Mouse (Mus musculus) neutrophil, adult 65 days (primary cell): ENCODE measurements around the gene Fez1. TPM values are rescaled to one million over a fixed set of nuclear protein-coding genes. Genes with fewer than 3 reads are reported as not detected.

Experiments
- total RNA-seq: library from RNA; stranded (reverse); gene quantifications from 2 replicates; pipeline ENCODE4 v1.2.4, GENCODE M21; 2023

Fez1 gene
- not detected in 2 replicates for total RNA-seq

DNA sequence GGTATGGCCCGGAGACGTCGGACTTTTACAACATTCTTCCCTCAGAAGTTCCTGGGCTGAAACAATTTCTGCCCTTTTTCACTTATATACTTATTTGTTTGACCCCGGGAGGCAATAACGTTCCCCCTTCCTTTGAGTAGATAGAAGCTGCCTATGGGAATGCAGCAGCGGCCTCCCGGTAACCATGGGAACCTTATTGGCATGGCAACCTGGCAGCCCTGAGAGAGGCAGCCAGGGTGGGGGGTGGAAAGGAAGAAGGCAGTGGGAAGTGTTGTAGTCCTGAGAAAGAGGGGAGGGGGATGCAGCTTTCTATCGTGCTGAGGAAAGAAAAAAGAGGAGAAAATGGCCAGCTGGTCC is at the start of gene Fez1:
Fez1 (plus strand) TSS at position 221 of the 357 bp plus-strand sequence.

DNA sequence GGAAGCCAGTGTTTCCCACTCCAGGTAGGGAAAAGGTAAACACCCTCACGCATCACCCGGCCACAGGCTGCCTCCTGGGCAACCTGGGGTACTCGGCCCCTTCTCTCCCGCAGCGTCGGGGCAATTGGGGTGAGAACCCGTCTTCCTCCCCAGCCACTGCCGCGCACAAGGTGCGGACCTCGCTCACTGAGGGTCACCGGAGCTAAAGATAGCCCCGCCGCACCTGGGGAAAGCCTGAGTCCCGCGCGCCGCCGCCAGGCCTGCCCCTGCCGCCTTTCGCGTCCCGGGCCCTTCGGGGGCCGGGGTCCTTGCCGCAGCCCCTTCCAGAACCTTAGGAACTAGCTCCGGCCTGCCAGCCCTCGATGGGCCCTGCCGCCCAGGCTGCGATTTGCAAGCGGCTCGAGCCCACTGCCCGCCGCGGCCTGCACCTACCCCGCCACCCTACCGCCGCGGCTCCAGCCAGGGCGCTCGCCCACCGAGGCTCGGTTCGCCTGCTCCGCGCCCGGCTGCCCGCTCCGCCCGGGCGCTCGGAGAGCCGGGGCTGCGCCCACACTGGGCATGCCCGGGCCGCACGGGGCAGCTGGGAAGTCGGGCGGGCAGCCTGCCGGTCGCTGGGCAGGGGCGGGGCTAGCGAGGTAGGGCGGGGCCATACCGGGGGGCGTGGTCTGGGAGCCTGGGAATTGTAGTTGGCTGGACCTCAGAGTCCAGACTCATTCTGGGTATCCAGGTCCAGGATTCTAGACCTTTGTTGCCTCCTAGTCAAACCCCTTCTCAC is 24.7 kb upstream of the Fez1 start, which contains the start of gene Ei24:
Ei24 (minus strand) TSS at position 613 of the 775 bp plus-strand sequence.

Other genes with a start within 250 kb of the Fez1 start
- gene Gm17689, start 239.2 kb upstream of the Fez1 start, total RNA-seq: not detected in 2 replicates
- gene A630095E13Rik, start 178.5 kb upstream of the Fez1 start, total RNA-seq: not detected in 2 replicates
- not detected in 2 replicates for gene Acrv1, start 128.6 kb upstream of the Fez1 start, total RNA-seq
- gene Chek1, start 94.8 kb upstream of the Fez1 start, total RNA-seq: 11.1 and 18.9 TPM in 2 replicates
- 123 and 167 TPM in 2 replicates for gene Stt3a, start 54.2 kb upstream of the Fez1 start, total RNA-seq
- gene Ei24, start 24.5 kb upstream of the Fez1 start, total RNA-seq: 19.2 and 19.8 TPM in 2 replicates